Mouse (Mus musculus) liver, postnatal 0 days (tissue): Measurements from ENCODE around the gene Saxo1. TPM values are rescaled to one million over a fixed set of nuclear protein-coding genes. Genes with fewer than 3 reads are reported as not detected.

Source experiments
- ATAC-seq: fragments of 200-750 bp; cut with Nextera tagmentation; 2 replicates; pipeline ENCODE4 v1.8.0; 2017; ENCODE audit warnings: mild to moderate bottlenecking, moderate library complexity
- DNase-seq: peaks from one replicate; pipeline ENCODE4 v3.0.0-alpha.2; 2016
- H3K27ac ChIP-seq: fragments of 300-500 bp; sonication (generic); 2 replicates; pipeline ENCODE4 v1.5.1; 2014; ENCODE audit warnings: antibody characterized with exemption, moderate library complexity, mild to moderate bottlenecking, low read depth
- H3K27me3 ChIP-seq: fragments of 300-500 bp; sonication (generic); 2 replicates; pipeline ENCODE4 v1.6.1; 2014; ENCODE audit warnings: low read length, control low read depth, mixed read lengths; ENCODE audit not compliant: insufficient read depth
- H3K36me3 ChIP-seq: fragments of 300-500 bp; sonication (generic); replicated peaks from 2 replicates; pipeline ENCODE4 v1.6.1; 2014; ENCODE audit warnings: mild to moderate bottlenecking, control low read depth, low read length, moderate library complexity, mixed read lengths; ENCODE audit not compliant: insufficient read depth
- H3K4me1 ChIP-seq: fragments of 300-500 bp; sonication (generic); 2 replicates; pipeline ENCODE4 v1.6.1; 2014; ENCODE audit warnings: antibody characterized with exemption, mild to moderate bottlenecking, control low read depth; ENCODE audit not compliant: insufficient read depth
- H3K4me2 ChIP-seq: fragments of 300-500 bp; sonication (generic); 2 replicates; pipeline ENCODE4 v1.6.1; 2014; ENCODE audit warnings: low read depth, mild to moderate bottlenecking, low read length, moderate library complexity, mixed read lengths
- H3K4me3 ChIP-seq: fragments of 300-500 bp; sonication (generic); 2 replicates; pipeline ENCODE4 v1.5.1; 2014; ENCODE audit warnings: low read depth, low read length
- H3K9ac ChIP-seq: fragments of 300-500 bp; sonication (generic); replicated peaks from 2 replicates; pipeline ENCODE4 v1.6.1; 2014; ENCODE audit warnings: mild to moderate bottlenecking, moderate library complexity
- H3K9me3 ChIP-seq: fragments of 300-500 bp; sonication (generic); 2 replicates; pipeline ENCODE4 v1.6.1; 2016; ENCODE audit warnings: mild to moderate bottlenecking, control low read depth, low read length, mixed read lengths
- CTCF ChIP-seq: sonication (generic); IDR thresholded peaks from 2 replicates; pipeline ENCODE4 v1.5.1; 2016; ENCODE audit warnings: antibody characterized with exemption, low read depth
- EP300 ChIP-seq: IDR thresholded peaks from 2 replicates; pipeline ENCODE4 v1.6.1; 2016; ENCODE audit warnings: antibody characterized with exemption, low read depth, mild to moderate bottlenecking
- WGBS: fragments of 180-500 bp; shearing (Covaris S2); extraction: QIAGEN DNeasy Blood & Tissue Kit; methylation state at CpG from one replicate; pipeline ENCODE4 v1.1.7; 2014; ENCODE audit not compliant: insufficient replicate concordance; 5-methylcytosine and 5-hydroxymethylcytosine counted together
- polyA plus RNA-seq: library from polyadenylated mRNA; unstranded; fragments of >200 nt; fragmentation: Nextera tagmentation; extraction: Ambion mirVana; gene quantifications from 2 replicates; pipeline ENCODE4 v1.2.1, GENCODE M21; 2015

The Saxo1 gene
- polyA plus RNA-seq, 1 experiment from 2014 or later: not detected

- WGBS: 77% methylated on average over 4 of the region's 4 CpGs
- H3K9me3 ChIP-seq: no peaks in the 10 kb centered on the region
- no peak overlapping the region for H3K9ac ChIP-seq
- ATAC-seq (no peak), DNase-seq (no peak)
- H3K27ac ChIP-seq: no peak overlapping the region
- no peaks in the 10 kb centered on the region for H3K36me3 ChIP-seq
- no peaks in the 10 kb centered on the region for H3K4me1 ChIP-seq
- no peaks in the 10 kb centered on the region for H3K27me3 ChIP-seq
- no peak overlapping the region for H3K4me2 ChIP-seq
- no peak overlapping the region for H3K4me3 ChIP-seq
- TF ChIP-seq EP300 (no peak), CTCF (no peak)
These were observed 71.6 kb downstream of the Saxo1 start for GRCm38 (mm10) chr4:86486491-86486890.

GRCm38 (mm10) chr4:86485052-86485451 is 73.1 kb downstream of the Saxo1 start:
- Histone ChIP-seq H3K4me3 (no peak overlapping the region), H3K27ac (no peak overlapping the region), H3K36me3 (no peaks in the 10 kb centered on the region), H3K9ac (no peak overlapping the region), H3K27me3 (no peaks in the 10 kb centered on the region), H3K4me1 (no peaks in the 10 kb centered on the region), H3K4me2 (no peak overlapping the region), H3K9me3 (no peaks in the 10 kb centered on the region)
- TF ChIP-seq CTCF (no peak), EP300 (no peak)
- WGBS: 62% methylated on average over 6 of the region's 6 CpGs
- no peak for ATAC-seq
- DNase-seq: no peak

GRCm38 (mm10) chr4:86483686-86484085 is 74.4 kb downstream of the Saxo1 start:
- ATAC-seq (no peak), DNase-seq (no peak)
- 74% methylated on average over 8 of the region's 8 CpGs for WGBS
- Histone ChIP-seq H3K36me3 (no peaks in the 10 kb centered on the region), H3K4me3 (no peak overlapping the region), H3K27ac (no peak overlapping the region), H3K4me2 (no peak overlapping the region), H3K9ac (no peak overlapping the region), H3K9me3 (no peaks in the 10 kb centered on the region), H3K4me1 (no peaks in the 10 kb centered on the region), H3K27me3 (no peaks in the 10 kb centered on the region)
- TF ChIP-seq EP300: no peak
- no peak for TF ChIP-seq CTCF

DNA sequence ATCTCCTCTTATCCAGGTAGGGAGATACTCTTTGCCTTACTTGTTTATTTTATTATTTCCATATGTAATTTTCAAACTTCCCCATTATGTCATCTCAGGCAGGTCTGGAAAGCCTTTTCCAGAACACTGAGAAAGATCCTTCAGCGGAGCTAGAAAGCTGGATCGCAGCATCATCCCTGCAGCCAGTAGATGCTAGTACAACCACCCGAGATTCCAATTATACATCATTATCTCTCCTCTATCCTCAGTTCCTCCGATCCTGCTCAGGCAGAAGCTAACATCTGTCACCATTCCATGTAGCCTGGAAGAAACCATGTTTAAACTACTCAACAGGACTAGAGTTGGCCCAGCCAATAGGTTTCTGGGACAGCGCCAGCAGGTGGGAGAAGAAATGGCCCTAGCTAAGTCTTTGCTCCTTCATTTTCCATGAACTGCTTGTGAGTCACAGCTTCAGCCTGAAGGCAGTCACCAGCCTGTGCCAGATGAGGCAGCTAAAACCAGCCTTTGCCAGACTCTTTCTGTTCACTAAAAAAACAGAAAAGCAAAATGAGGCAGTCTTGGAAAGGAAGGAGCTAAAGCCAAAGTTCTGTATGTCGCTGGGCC is 75.0 kb downstream of the Saxo1 start:
- Histone ChIP-seq H3K9ac (no peak overlapping the region), H3K27ac (no peak overlapping the region), H3K4me1 (no peaks in the 10 kb centered on the region), H3K4me2 (no peak overlapping the region), H3K4me3 (no peak overlapping the region), H3K36me3 (no peaks in the 10 kb centered on the region), H3K27me3 (no peaks in the 10 kb centered on the region), H3K9me3 (no peaks in the 10 kb centered on the region)
- DNase-seq: no peak
- TF ChIP-seq CTCF: no peak
- no peak for TF ChIP-seq EP300
- WGBS: 85% methylated on average over 6 of the region's 6 CpGs
- ATAC-seq: no peak

- WGBS: 61% methylated on average over 3 of the region's 3 CpGs
- no peaks in the 10 kb centered on the region for H3K9me3 ChIP-seq
- no peak for DNase-seq
- TF ChIP-seq CTCF (peak; percentile 42), EP300 (no peak)
- no peak overlapping the region for H3K4me2 ChIP-seq
- no peaks in the 10 kb centered on the region for H3K4me1 ChIP-seq
- H3K27me3 ChIP-seq: no peaks in the 10 kb centered on the region
- H3K9ac ChIP-seq: no peak overlapping the region
- no peak for ATAC-seq
- no peak overlapping the region for H3K4me3 ChIP-seq
- H3K27ac ChIP-seq: no peak overlapping the region
- H3K36me3 ChIP-seq: no peaks in the 10 kb centered on the region
These were observed 77.2 kb downstream of the Saxo1 start for GRCm38 (mm10) chr4:86480891-86481290.

GRCm38 (mm10) chr4:86464808-86465207 is 93.3 kb downstream of the Saxo1 start:
- Histone ChIP-seq H3K9me3 (no peaks in the 10 kb centered on the region), H3K4me1 (no peaks in the 10 kb centered on the region), H3K27ac (no peak overlapping the region), H3K36me3 (no peaks in the 10 kb centered on the region), H3K27me3 (no peaks in the 10 kb centered on the region), H3K9ac (no peak overlapping the region), H3K4me3 (no peak overlapping the region), H3K4me2 (no peak overlapping the region)
- WGBS: 90% methylated on average over 5 of the region's 5 CpGs
- DNase-seq (no peak), ATAC-seq (no peak)
- TF ChIP-seq EP300 (no peak), CTCF (no peak)

DNA sequence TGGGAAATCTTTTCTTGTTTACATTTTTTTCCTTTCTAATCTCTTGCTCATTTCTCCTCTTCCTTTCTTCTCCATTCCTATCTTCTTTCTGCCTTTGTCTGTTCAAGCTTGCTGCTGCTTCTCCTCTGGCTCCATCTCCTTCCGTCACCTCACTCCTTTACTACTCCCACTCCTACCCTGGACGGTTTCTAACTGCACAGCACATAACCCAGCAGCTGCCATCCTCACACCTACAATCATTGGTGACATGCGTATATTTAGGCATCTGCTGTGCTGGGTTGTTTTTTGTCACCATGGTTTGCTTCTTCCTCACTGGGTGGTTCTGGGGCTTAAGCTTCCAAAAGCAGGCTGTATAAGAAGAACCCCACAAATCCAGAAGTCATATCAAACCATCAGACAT is 107.7 kb downstream of the Saxo1 start:
- WGBS: 76% methylated on average over 3 of the region's 3 CpGs
- H3K4me2 ChIP-seq: no peak overlapping the region
- ATAC-seq (no peak), DNase-seq (no peak)
- no peak overlapping the region for H3K4me3 ChIP-seq
- H3K9ac ChIP-seq: no peak overlapping the region
- H3K4me1 ChIP-seq: no peaks in the 10 kb centered on the region
- no peak overlapping the region for H3K27ac ChIP-seq
- no peaks in the 10 kb centered on the region for H3K36me3 ChIP-seq
- no peaks in the 10 kb centered on the region for H3K9me3 ChIP-seq
- H3K27me3 ChIP-seq: no peaks in the 10 kb centered on the region
- TF ChIP-seq EP300: no peak
- no peak for TF ChIP-seq CTCF
